Mouse (Mus musculus): ENCODE measurements around the gene Coa6.

GRCm38 (mm10) chr8:126420834-126421233 is 1.5 kb upstream of the Coa6 start:
- TF ChIP-seq POLR2A (IDR thresholded peaks at IDR 0.05; ENCODE audit: control insufficient read depth, extremely low read depth, insufficient read depth, low read length, poor library complexity) (no peak), CTCF (IDR thresholded peaks at IDR 0.05; ENCODE audit: borderline replicate concordance, control insufficient read depth, extremely low read depth, insufficient read depth, low read length, poor library complexity) (no peak)
